Mouse (Mus musculus): ENCODE measurements around the gene Olfr1179.
"Not testable (repeated sequence)": the region's sequence is repeated elsewhere in the genome, so short reads cannot be mapped to it uniquely, and the experiment has no call there.

Olfr1179 gene

DNA sequence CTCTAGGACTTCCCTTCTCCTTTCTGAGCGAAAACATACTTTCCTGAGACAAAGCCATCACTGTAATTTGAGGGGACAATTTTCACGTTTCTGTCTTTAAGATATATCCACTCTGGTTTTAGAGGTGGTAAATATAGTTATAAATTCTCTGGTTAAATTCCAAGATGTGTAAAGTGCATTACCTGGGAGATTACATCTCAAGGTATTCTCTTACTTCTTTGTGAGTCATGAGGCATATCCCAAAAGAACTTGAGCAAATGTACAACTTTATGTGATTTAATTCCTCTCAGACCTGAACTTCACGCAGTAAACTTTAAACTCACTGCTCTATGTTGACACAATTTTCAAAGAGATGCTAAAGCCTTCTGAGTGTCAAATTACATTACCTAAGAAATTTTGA is at the start of gene Olfr1179:
TSS of gene Olfr1179 (minus strand) at position 101 of the 400 bp plus-strand sequence.
- DNase-seq (ENCODE audit: low read depth in 1 of 2, low spot score in 2 of 2) = no peak

DNA sequence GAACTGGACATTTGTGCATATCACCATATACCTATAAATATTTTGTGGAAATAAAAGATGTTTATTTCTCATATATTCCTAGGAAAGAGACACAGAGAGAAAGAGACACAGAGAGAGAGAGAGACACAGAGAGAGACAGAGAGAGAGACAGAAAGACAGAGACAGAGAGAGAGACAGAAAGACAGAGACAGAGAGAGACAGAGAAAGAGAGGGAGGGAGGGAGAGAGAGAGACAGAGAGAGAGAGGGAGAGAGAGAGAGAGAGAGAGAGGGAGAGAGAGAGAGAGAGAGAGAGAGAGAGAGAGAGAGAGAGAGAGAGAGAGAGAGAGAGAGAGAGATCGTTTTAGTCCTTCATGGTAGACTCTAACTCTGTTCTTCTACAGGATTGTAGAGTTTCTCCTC is 48.3 kb upstream of the Olfr1179 start, which contains the start of gene Olfr1183:
TSS of gene Olfr1183 (plus strand) at position 301 of the 400 bp plus-strand sequence.
- DNase-seq (ENCODE audit: low read depth in 1 of 2, low spot score in 2 of 2) = not testable (repeated sequence)

DNA sequence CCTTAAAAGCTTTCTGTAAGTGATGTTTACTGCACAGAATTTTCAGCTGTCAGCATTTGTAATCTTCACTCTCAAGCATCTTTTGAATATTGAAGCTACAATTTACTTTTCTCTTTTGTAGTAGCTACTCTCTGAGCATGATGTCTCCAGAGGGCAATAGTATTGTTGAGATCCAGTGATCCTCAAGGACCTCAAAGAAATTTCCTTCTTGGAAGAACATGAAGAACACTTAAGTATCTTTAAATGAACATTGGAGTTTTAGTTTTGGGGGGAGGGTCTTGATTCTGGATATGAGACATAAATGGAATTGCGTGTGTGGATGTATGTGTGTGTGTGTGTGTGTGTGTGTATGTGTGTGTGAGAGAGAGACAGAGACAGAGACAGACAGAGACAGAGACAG is 42.8 kb upstream of the Olfr1179 start, which contains the start of gene Gm13757:
TSS of gene Gm13757 (minus strand) at position 101 of the 400 bp plus-strand sequence.
- DNase-seq (ENCODE audit: low read depth in 1 of 2, low spot score in 2 of 2) = no peak

DNA sequence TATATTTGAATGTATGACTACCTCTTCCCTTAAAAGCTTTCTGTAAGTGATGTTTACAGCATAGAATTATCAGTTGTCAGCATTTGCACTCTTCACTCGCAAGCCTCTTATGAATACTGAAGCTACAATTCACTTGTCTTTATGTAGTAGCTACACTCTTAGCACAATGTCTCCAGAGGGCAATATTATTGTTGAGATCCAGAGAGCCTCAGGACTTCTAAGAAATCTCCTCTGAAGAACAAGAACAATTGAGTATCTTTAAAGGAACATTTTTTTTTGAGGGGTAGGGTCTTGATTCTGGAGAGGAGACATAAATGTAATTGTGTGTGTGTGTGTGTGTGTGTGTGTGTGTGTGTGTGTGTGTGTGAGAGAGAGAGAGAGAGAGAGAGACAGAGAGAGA is 19.8 kb upstream of the Olfr1179 start, which contains the start of gene Olfr1181:
TSS of gene Olfr1181 (minus strand) at position 101 of the 400 bp plus-strand sequence.
- no peak for DNase-seq (ENCODE audit: low read depth in 1 of 2, low spot score in 2 of 2)

DNA sequence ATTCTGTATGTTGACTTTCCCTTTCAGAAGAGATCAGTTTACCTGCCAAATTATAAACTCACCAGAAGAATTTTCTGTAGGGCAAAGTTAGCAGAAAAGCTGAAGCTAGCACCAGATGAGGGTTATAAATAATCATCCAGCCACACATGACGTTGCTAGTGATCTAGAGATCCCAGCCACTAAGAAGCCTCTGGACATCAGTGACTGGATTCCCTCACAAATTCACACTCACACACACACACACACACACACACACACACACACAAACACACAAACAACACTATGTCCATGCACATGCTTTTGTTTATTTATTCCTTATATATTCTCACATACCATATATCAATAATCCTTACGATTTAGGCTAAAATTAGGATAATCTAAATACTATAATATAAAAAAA is 12.8 kb upstream of the Olfr1179 start, which contains the start of gene Olfr1180:
TSS of gene Olfr1180 (minus strand) at position 101 of the 400 bp plus-strand sequence.
- no peak for DNase-seq (ENCODE audit: low read depth in 1 of 2, low spot score in 2 of 2)

DNA sequence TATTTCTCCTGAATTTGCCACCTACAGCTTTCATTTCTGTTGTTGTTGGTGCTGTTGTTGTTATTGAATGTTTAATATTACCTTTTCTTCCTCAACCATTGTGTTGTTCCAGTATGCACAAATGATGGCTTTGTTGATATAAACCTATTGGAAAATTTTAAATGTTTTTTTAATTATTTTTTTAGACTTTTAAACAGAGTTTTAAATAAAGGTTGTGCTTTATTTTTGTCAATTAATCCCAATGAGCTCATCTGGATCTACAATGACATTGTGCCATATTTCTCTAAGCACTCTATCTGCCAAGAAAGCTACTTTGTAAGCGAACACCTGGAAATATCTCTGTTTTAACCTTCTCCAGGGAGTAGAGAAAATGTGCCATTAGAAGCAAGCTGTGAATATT is 19.5 kb downstream of the Olfr1179 start, which contains the start of gene Olfr1178:
TSS of gene Olfr1178 (plus strand) at position 301 of the 400 bp plus-strand sequence.
- no peak for DNase-seq (ENCODE audit: low read depth in 1 of 2, low spot score in 2 of 2)

DNA sequence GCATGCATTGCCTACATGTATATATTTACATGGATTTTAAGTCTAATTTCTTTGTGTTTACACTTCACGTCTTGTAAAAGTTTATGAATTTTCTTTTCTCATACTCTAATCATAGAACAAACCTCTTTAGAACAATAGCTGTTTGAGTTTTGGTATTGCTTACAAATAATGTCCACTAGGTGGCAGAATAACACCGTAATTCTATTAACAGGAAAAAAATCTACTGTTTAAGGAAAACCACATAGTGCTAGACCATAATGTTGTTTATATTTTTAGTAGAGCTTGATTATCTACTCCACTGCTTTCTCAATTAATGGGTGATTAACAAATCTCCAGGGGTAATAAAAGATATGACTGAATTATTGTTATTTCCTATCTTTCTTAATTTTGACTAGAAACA is 49.9 kb downstream of the Olfr1179 start:
- no peak for DNase-seq (ENCODE audit: low read depth in 1 of 2, low spot score in 2 of 2)
